Mouse (Mus musculus) heart, postnatal 0 days (tissue): ENCODE measurements around the gene Tcte2.

Source experiments
- CTCF ChIP-seq: IDR thresholded peaks from 2 replicates; pipeline ENCODE4 v1.5.1; 2016; ENCODE audit warnings: antibody characterized with exemption, control low read depth, low read depth
- EP300 ChIP-seq: IDR thresholded peaks from 2 replicates; pipeline ENCODE4 v1.6.1; 2016; ENCODE audit warnings: antibody characterized with exemption, low read depth

GRCm38 (mm10) chr17:13712518-13712917 lies 49.1 kb downstream of the Tcte2 start:
- no peak for TF ChIP-seq EP300
- no peak for TF ChIP-seq CTCF
